In genomic region chr4:58890035-58890782, GRCm38 (mm10) we compare ENCODE assay signal across 1 mouse cellular context.
TF ChIP-seq lines count a peak whose summit lies in the region.

No protein-coding gene starts in this region.

TF ChIP-seq in MEL, 35 proteins besides CTCF, POLR2A, EP300 and RAD21 (continued from another document):
- TF ChIP-seq TCF12 (IDR thresholded peaks at IDR 0.05; ENCODE audit: low read depth, low read length) (peak; percentile 72), TAL1 (IDR thresholded peaks at IDR 0.05; ENCODE audit: low read length) (peak; percentile 36; the same call in 1 of the 2 replicates), USF2 (IDR thresholded peaks at IDR 0.05; ENCODE audit: borderline replicate concordance in 1 of 2, insufficient read depth in 1 of 2, low read depth in 1 of 2, low read length in 2 of 2) (no peak)
